Mouse (Mus musculus): Measurements from ENCODE around the gene Zfp467. TPM values are rescaled to one million over a fixed set of nuclear protein-coding genes. Genes with fewer than 3 reads are reported as not detected.

The Zfp467 gene
- polyA plus RNA-seq (2014; fragmentation: Illumina TruSeq; extraction: RNeasy Lipid Tissue Mini Kit (QIAGEN cat#74804); ENCODE audit: insufficient read depth, low read depth, low replicate concordance) = 27.2 TPM

DNA sequence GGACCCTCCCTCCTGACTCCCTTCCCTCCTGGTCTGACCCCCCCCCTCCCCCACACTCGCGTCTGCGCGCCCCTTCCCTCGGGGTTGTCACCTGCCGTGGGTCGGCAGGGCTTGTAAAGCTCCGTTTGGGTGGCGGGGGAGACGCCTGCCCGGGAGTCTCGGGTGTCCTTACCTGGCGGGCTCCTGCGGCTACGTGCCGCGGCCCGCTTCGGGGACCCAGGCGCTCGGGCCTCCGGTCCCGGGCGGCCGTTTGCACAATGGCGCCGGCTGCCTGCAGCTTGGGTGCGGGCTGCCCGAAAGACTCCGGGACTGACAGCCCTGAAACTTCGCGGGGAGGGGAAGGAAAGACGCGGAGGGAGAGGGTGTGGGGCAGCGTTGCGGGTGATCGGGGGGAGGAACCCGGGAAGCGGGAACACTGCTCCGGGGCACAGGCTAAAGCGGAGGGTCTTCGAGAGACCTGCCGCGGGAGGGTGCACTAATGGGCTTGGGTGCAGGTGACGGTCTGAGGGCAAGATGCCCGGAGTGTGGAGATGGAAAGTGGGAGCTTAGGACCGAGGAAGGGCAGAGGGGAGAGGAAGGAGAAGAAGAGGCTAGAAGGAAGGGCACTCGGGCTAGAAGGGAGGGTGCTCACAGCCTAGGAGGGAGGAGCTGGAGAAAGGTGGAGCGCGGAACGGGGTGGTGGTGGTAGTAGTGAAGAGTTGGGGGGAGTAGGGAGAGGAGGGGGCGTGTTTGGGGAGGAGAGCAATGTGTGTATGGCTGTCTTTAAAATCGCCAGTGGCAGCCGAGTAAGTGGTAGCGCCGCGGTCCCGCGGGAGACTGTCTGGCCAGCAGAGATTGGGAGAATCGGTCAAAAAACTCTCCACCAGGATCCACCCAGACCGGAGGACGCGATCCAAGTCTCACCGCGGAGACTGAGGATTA, at the start of gene Zfp467:
Gene Zfp467 (minus strand): TSS at position 645 of the 921 bp plus-strand sequence.

GRCm38 (mm10) chr6:48447929-48448328, 2.3 kb upstream of the Zfp467 start, which contains the start of gene Sspo:
Sspo (plus strand) TSS chr6:48448229.

DNA sequence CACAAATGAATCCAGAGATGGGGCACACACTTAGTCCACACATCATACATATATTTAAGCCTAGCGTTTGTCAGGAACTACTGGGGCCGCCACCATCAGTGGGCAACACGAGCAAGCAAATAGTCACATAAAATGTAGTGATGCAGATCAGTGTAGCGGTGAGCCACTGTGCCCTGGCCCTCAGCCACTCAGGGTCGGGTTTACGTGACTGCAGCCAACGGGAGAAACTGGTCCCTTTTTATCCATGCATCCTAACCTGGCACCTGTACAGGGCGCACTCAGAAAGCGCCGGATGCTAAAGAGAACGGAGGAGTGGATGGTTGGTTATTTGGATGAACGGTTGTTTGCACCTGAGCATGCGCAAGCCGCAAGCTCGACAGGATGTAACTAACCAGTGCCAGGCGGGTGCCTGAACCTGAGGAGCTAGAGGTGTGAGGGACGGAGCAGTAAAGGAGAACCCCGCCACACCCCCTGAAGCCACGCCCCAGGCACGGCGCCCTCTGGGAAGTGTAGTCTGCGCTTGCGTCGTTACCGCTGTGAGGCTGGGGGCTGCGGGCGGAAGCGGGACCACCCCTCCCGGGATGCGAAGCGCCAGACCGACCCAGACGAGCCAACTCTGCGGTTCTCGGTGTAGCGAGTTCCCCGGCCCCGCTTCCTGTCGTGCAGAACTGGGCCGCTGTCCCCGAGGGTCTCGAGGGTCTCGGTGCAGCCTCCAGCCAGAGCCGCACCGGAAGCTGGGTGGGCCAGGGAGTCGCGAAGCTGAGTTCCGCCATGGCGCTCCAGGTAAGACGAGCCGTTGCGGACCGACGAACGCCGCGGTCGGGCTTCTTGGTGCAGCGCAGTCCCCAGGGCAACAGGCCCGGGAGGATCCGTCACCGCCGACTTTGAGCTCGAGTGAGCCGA, 50.3 kb downstream of the Zfp467 start, which contains the start of gene Krba1:
Gene Krba1 (plus strand): TSS at position 482 of the 903 bp plus-strand sequence.

Other genes starting within 250 kb of the Zfp467 start
- gene Krba1, start 50.2 kb downstream of the Zfp467 start, polyA plus RNA-seq (2014; fragmentation: Illumina TruSeq; extraction: RNeasy Lipid Tissue Mini Kit (QIAGEN cat#74804); ENCODE audit: insufficient read depth, low read depth, low replicate concordance) = 4.2 TPM
- 0.30 TPM for gene Sspo, start 2.4 kb upstream of the Zfp467 start, polyA plus RNA-seq (2014; fragmentation: Illumina TruSeq; extraction: RNeasy Lipid Tissue Mini Kit (QIAGEN cat#74804); ENCODE audit: insufficient read depth, low read depth, low replicate concordance)
- gene Atp6v0e2, start 91.8 kb upstream of the Zfp467 start, polyA plus RNA-seq (2014; fragmentation: Illumina TruSeq; extraction: RNeasy Lipid Tissue Mini Kit (QIAGEN cat#74804); ENCODE audit: insufficient read depth, low read depth, low replicate concordance) = 22.7 TPM
- gene Lrrc61, start 109.0 kb upstream of the Zfp467 start, polyA plus RNA-seq (2014; fragmentation: Illumina TruSeq; extraction: RNeasy Lipid Tissue Mini Kit (QIAGEN cat#74804); ENCODE audit: insufficient read depth, low read depth, low replicate concordance) = 7.5 TPM
- gene Rarres2, start 127.0 kb upstream of the Zfp467 start, polyA plus RNA-seq (2014; fragmentation: Illumina TruSeq; extraction: RNeasy Lipid Tissue Mini Kit (QIAGEN cat#74804); ENCODE audit: insufficient read depth, low read depth, low replicate concordance) = 414 TPM
- gene Gm45021, start 143.8 kb upstream of the Zfp467 start, polyA plus RNA-seq (2014; fragmentation: Illumina TruSeq; extraction: RNeasy Lipid Tissue Mini Kit (QIAGEN cat#74804); ENCODE audit: insufficient read depth, low read depth, low replicate concordance) = not detected
- 8.2 TPM for gene Repin1, start 148.1 kb upstream of the Zfp467 start, polyA plus RNA-seq (2014; fragmentation: Illumina TruSeq; extraction: RNeasy Lipid Tissue Mini Kit (QIAGEN cat#74804); ENCODE audit: insufficient read depth, low read depth, low replicate concordance)
- gene Gm44965, start 148.1 kb upstream of the Zfp467 start, polyA plus RNA-seq (2014; fragmentation: Illumina TruSeq; extraction: RNeasy Lipid Tissue Mini Kit (QIAGEN cat#74804); ENCODE audit: insufficient read depth, low read depth, low replicate concordance) = not detected
- gene Zfp775, start 156.2 kb upstream of the Zfp467 start, polyA plus RNA-seq (2014; fragmentation: Illumina TruSeq; extraction: RNeasy Lipid Tissue Mini Kit (QIAGEN cat#74804); ENCODE audit: insufficient read depth, low read depth, low replicate concordance) = 2.7 TPM
- gene AI854703, start 180.9 kb upstream of the Zfp467 start, polyA plus RNA-seq (2014; fragmentation: Illumina TruSeq; extraction: RNeasy Lipid Tissue Mini Kit (QIAGEN cat#74804); ENCODE audit: insufficient read depth, low read depth, low replicate concordance) = 0.24 TPM
- gene Gimap8, start 201.4 kb upstream of the Zfp467 start, polyA plus RNA-seq (2014; fragmentation: Illumina TruSeq; extraction: RNeasy Lipid Tissue Mini Kit (QIAGEN cat#74804); ENCODE audit: insufficient read depth, low read depth, low replicate concordance) = 21.8 TPM
- gene Gimap9, start 230.3 kb upstream of the Zfp467 start, polyA plus RNA-seq (2014; fragmentation: Illumina TruSeq; extraction: RNeasy Lipid Tissue Mini Kit (QIAGEN cat#74804); ENCODE audit: insufficient read depth, low read depth, low replicate concordance) = 20.0 TPM
- gene Gimap4, start 238.7 kb upstream of the Zfp467 start, polyA plus RNA-seq (2014; fragmentation: Illumina TruSeq; extraction: RNeasy Lipid Tissue Mini Kit (QIAGEN cat#74804); ENCODE audit: insufficient read depth, low read depth, low replicate concordance) = 97.8 TPM

All from lung, adult 10 weeks (tissue).